Mouse (Mus musculus): ENCODE results near the gene Gm5142.

The Gm5142 gene

GRCm38 (mm10) chr14:59178649-59179048 lies at the start of gene Gm5142:
Gene Gm5142 (minus strand): TSS chr14:59178749.
- no peak for DNase-seq

GRCm38 (mm10) chr14:59226240-59226639 lies 47.7 kb upstream of the Gm5142 start:
- no peak for DNase-seq

GRCm38 (mm10) chr14:59219241-59219640 lies 40.7 kb upstream of the Gm5142 start:
- DNase-seq, result no peak

- peak; percentile 18 to 29 for DNase-seq
Measured at GRCm38 (mm10) chr14:59209816-59210215, 31.3 kb upstream of the Gm5142 start.

- no peak for DNase-seq
Measured at GRCm38 (mm10) chr14:59209003-59209402, 30.5 kb upstream of the Gm5142 start.

GRCm38 (mm10) chr14:59205976-59206583 lies 27.5 kb upstream of the Gm5142 start:
- no peak for DNase-seq

- no peak for DNase-seq
Measured at GRCm38 (mm10) chr14:59205461-59205860, 26.9 kb upstream of the Gm5142 start.

GRCm38 (mm10) chr14:59201604-59202215 lies 23.2 kb upstream of the Gm5142 start:
- no peak for DNase-seq

GRCm38 (mm10) chr14:59200711-59201603 lies 22.4 kb upstream of the Gm5142 start, which contains the start of gene Rcbtb1:
Gene Rcbtb1 (plus strand): TSS chr14:59201209.
- peak; percentile 91 to 93 for DNase-seq

GRCm38 (mm10) chr14:59186121-59186520 lies 7.6 kb upstream of the Gm5142 start:
- DNase-seq, result no peak

GRCm38 (mm10) chr14:59185514-59185913 lies 7.0 kb upstream of the Gm5142 start:
- DNase-seq, result no peak

GRCm38 (mm10) chr14:59182732-59183131 lies 4.2 kb upstream of the Gm5142 start:
- DNase-seq, result no peak

GRCm38 (mm10) chr14:59157016-59157698 lies 21.4 kb downstream of the Gm5142 start:
- DNase-seq, result no peak

GRCm38 (mm10) chr14:59155589-59155988 lies 23.0 kb downstream of the Gm5142 start:
- no peak for DNase-seq

GRCm38 (mm10) chr14:59142793-59143192 lies 35.8 kb downstream of the Gm5142 start, which contains the start of gene 1700129C05Rik:
Gene 1700129C05Rik (minus strand): TSS chr14:59142893.
- DNase-seq, result no peak

- no peak for DNase-seq
Measured at GRCm38 (mm10) chr14:59114281-59114680, 64.3 kb downstream of the Gm5142 start.

All from cerebellum, postnatal 36 days (tissue).